Mouse (Mus musculus) urinary bladder, postnatal 25 days (tissue): ENCODE results near the gene Calhm6.

Experiments used
- DNase-seq: peaks from one replicate; pipeline ENCODE4 v3.0.0; 2022; ENCODE audit warnings: low spot score

Gene Calhm6

DNA sequence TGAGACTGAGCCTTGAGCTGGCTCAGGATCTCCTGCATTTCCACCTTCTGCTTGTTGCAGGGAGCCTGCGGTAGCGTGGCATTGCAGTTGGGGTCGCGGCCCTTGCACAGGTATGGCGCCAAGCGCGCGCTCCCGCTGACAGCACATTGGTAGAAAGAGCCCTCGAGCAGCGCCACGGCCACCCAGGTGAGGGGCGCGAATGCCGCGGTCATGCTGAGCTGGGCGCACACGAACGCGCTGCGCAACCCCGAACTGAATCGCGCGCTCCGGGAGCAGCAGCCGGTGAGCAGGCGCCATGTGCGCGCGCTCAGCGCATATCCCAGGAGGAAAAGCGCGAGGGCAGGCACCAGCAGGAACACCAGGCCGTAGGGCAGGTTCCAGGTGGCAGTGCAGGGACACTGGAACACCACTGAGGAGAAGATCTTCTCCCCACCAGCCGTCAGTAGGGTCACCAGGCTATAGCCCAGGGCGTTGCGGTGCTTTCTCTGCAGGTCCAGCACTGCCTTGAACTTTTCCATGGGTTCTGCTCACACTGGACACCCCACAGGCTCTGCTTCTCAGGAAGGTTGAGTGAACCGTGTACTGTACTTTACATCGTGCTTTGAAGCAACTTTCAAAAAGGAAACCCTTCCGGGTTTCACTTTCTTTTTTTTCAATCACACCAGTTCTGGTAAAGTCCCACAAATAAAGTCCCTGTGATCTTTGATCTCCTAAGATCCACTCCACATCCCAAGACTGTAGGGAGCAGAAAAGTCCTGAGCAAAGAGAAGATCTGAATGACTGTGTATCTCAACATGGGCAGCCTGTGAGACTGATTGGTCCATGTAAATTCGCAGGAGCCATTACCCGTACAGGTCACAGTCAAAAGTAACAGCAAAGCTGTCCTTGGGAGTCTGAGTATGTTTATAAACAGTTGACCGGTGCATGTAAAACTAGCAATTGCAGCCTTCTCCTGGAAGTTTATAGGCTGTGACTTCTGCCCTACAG lies at the start of gene Calhm6:
Gene Calhm6, minus strand, starts transcription at position 593 of the 987 bp plus-strand sequence.
- DNase-seq: peak; percentile 20

GRCm38 (mm10) chr10:34175870-34176606 lies 48.3 kb upstream of the Calhm6 start:
- DNase-seq: no peak

DNA sequence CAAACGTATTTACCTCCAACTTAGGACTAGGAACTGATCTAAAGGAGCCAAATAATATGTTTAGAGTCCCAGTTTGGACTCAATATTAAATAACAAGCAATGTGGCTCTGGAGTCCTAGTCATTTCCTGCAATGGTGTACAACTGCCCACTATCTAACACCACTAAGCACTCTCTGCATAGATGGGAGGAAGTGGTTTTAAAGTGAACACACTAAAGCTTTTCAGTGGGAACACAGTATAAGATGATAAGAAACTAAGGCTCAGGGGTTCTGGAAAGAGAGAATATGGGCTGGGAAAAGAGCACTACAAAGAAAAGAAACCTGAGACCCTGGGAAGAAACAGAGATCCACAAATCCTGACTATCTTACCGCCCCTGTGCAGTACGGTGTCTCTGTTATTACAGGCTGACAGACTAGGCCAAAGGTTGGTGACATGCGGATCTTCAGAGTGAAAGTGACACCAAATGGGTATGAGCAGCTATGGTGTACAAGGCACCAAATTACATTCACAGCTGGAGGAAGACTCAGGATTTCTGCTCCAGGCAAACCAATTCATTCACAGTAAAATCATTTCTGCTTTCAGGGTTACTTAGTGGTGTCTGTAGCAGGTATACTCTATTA lies 45.0 kb upstream of the Calhm6 start:
- DNase-seq: no peak

- no peak for DNase-seq
Observed at GRCm38 (mm10) chr10:34171660-34172059, 43.9 kb upstream of the Calhm6 start.

GRCm38 (mm10) chr10:34171191-34171590 lies 43.4 kb upstream of the Calhm6 start:
- DNase-seq: no peak

DNA sequence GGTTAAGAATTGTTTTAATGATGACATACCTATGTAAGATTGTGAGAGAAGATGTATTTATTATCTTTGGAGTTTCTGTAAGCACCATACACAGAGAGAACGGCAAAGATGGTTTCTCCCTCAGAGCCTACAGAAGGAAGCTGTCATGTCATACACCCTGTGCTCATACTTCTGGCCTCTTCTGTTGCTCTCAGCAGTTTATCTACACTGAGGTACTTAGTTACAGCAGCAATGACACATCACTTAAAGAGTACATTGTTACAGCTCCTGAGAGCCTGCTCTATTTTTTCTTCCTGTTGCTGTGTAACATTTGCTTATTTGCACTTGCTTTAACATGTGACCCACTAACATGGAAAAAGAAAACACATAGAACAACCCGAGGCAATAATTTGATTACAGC lies 39.2 kb upstream of the Calhm6 start:
- DNase-seq: no peak

DNA sequence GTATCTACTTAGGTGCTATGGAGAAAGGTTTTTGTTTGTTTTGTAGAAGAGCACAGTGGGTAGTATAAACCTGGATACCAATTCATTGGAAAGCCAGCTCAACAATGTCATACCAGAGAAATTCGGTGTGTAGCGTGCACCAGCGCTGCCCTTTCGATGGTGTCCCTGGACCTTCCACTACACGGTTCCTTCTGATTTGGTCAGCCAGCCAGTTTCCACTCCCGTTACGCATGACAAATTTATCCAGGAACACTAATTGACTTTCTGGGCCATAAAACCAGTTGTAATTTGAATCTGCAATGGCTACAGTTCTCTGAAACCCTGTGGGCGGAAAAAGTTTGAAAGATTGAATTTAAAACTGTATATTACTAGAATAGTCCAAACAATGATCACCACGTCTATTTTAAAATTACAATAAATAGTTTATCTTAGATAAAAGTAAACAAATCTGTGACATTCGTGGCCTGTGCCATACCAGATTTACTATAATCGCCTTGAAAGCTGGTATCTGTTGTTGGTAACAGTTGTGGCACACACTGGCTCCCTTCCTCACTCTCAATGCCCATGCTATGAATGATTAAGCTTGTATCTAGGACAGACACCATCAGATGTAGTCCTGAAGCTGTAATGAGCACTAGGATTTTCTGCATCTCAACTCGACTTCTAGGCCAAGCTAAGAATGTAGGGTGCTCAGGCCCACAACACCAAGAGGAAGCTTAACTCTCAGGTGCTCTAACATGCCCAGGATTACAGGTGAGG lies 28.2 kb upstream of the Calhm6 start:
- no peak for DNase-seq

DNA sequence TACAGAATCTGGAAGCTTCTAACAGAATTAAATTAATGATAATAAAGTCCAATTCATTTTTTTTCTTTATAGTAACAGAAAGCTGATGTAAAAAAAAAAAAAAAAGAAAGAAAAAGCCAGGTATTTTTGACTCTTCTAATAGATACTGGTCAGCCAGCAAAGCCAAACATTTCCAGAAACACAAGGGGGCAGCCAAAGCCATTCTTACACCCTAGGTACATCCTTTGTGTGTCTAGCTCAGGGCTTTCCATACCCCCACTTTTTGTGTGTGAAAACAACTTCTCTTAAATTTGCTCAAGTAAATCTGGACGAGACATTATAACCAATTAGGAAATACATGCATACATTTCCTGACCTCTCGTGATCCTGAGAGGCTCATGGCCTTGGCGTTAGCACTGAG lies 24.0 kb upstream of the Calhm6 start:
- no peak for DNase-seq

DNA sequence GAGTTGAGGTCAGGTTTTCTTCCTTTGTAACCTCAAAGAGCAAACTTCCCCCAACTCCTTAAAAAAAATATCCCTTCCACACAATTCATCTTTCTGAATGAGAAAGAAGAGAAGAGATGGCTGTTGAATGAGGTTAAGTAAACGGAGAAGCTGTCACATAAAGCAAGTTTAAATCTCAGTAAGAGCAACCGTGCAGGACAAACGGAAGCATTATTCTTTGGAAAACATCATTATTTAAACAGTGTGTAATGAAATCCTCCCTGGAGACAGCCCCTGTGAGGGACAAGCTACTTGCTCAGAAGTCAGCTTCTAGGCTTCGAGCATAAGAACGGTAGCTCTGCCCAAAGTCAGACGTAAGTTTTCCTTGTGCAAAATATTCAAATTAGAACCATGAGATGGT lies 22.7 kb upstream of the Calhm6 start:
- no peak for DNase-seq

- no peak for DNase-seq
Observed at GRCm38 (mm10) chr10:34149772-34150171, 22.0 kb upstream of the Calhm6 start.

DNA sequence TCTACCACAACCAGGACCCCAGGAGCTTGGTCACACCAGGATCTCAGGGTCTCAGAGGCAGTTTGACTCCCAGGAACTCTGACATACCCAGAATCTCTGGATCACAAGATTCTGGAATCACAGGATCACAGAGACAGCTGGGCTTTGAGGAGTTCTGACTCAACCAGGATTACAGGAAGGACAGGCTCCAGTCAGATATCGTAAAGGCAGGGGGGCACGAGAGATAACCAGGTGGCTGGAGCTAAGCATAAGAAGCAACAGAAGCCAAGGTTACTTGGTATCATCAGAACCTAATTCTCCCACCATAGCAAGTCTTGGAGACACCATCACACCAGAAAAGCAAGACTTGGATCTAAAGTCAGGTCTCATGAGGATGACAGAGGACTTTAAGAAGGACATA lies 13.9 kb upstream of the Calhm6 start:
- DNase-seq: no peak

DNA sequence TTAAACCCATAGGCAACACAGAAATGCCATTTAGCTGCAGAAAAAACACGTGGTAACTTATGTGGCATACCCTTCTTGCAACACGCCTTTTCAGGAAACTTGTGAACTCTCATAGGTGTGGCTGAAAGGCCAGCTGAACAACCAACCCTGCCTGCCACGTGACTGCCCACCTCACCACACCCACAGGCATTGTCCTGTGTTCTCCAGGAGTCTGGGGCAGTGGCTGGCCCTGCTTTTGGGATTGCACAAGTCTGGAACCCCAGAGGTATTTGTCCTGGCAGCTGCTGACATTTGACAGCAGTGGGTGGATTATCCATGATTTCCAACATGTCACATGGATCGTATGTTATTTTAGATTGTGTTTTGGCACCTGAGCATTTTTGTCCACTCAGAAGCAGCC lies 12.0 kb upstream of the Calhm6 start:
- no peak for DNase-seq

GRCm38 (mm10) chr10:34138027-34138426 lies 10.2 kb upstream of the Calhm6 start:
- no peak for DNase-seq

- DNase-seq: no peak
Observed at GRCm38 (mm10) chr10:34136432-34136831, 8.6 kb upstream of the Calhm6 start.

- DNase-seq: no peak
Observed at GRCm38 (mm10) chr10:34131356-34131755, 3.6 kb upstream of the Calhm6 start.

DNA sequence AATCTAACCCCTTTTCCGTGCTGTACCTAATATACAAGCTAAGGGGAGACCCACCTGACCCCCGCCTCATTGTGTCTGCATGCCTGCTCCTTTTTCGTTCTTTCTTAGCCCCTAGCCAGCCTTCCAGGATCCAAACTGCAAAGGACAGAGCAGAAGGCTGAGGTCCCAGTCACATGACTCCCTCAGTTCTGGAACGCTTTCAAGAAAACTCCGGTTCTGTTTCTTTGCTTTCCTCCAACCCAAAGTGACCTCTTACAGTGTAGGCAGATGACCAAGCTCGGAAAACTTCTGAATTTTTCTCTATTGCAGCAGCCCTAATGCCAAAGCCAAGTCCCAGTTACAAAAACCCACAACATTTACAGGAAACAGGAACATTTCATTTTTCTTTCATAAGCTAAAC lies 607 bp upstream of the Calhm6 start:
- no peak for DNase-seq

DNA sequence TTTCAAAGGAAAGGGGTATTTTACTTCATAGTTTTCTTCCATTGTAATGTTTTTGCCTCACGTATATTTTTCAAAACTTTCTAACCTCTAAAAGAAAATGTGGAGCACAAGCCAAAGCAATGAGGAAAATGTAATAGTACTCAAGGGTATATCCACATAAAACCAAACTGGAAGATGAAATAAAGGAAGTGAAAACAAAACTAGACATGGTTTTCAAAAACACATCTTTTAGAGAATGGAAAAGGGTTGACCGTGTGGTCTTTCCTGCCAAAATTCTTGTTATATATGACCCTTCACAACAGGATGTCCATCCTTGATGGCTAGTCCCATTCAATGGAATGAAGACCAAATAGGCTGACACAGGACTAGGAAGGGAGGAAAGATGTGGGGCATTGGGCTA lies 9.4 kb downstream of the Calhm6 start:
- no peak for DNase-seq

DNA sequence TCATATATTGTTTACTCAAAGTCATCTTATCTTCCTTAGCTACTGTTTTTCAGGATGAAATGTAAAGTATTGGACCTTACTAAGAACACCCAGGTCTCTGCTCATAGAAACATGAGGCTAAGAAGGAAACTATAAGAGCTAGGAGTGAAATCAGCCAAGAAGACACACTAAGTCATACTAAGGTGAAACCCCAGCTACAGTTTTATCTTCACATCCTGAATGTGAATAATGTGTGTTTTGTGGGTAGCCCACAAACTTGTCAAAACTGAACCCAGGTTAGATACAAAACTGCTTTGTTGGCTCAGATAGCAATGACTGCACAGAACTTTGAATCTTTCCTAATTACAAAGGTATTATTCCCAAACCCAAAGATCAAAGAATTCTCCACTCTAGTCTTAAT lies 10.0 kb downstream of the Calhm6 start:
- DNase-seq: no peak

DNA sequence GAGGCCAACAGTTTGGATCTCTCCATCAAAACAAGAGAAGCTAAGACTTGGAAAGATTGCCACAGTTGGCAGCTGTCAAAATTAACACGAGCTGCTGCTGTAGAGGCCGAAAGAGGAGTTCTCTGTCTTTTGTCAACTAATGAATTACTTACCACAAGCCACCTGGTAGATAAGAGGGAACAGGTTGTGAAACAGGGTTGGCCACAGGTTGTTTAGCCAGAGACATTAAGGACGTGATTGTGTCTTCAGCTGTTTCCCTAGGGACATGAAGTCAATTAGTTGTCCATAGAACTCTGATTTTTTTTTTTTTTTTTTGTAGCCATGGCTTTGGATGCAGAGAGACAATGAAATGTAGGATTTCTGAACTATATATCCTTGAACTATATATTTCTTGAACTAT lies 10.7 kb downstream of the Calhm6 start:
- no peak for DNase-seq

DNA sequence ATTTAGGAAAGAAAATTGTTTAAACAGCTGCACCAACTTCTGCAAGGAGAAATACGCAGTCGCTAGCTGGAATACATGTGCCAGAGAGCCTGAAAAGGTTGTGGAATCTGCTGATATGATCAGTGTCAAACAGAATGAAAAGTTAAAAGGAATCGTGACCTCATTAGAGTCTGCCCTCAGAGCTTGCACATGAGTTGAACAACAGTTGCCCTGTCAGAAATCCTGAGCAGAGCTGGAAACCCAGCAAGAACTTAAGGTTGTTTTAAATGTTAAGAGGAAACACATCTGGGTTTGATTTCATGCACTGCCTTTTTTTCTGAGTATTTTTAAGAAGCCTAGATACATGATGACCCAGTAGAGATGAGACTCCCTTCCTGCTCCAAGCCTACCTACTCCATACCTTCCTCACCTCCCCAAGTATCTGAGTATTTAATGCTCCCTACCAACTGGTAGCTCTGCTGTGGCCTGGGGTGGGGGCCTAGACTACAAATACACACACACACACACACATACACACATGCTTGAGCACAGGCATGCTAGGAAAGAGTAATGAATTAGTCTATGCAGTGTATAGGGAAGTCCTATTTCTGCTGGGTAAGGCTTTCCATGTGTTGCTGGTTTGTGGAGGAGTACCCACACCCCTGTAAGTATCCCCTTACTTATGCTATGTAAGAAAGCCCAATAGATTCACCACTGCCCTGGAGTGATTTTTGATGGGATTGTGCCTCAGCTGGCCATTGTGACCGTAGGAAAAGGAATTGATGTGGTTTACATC lies 15.6 kb downstream of the Calhm6 start:
- DNase-seq: no peak

GRCm38 (mm10) chr10:34110863-34111465 lies 16.8 kb downstream of the Calhm6 start:
- DNase-seq: no peak
